Mouse (Mus musculus) sigmoid colon, adult 10 weeks (tissue): ENCODE data around the gene Ywhae. TPM values are rescaled to one million over a fixed set of nuclear protein-coding genes. Genes with fewer than 3 reads are reported as not detected.

Experiments used
- polyA plus RNA-seq: library from polyadenylated mRNA; stranded (reverse); fragments of 350-450 nt; fragmentation: Illumina TruSeq; extraction: RNeasy Lipid Tissue Mini Kit (QIAGEN cat#74804); gene quantifications from one replicate; pipeline ENCODE4 v1.2.3, GENCODE M21; 2014; ENCODE audit warnings: low read depth, low replicate concordance

Gene Ywhae
- 1,318 TPM for polyA plus RNA-seq

GRCm38 (mm10) chr11:75732434-75733226, at the start of gene Ywhae:
Gene Ywhae (plus strand): TSS chr11:75732869.

GRCm38 (mm10) chr11:75796029-75796445, 63.4 kb downstream of the Ywhae start, which contains the start of gene Doc2b:
Gene Doc2b (minus strand): TSS chr11:75796049.

Other genes with a start within 250 kb of the Ywhae start
- gene Prpf8, start 246.1 kb upstream of the Ywhae start, polyA plus RNA-seq: 28.1 TPM
- gene Rilp, start 222.8 kb upstream of the Ywhae start, polyA plus RNA-seq: 0.47 TPM
- gene Scarf1, start 219.3 kb upstream of the Ywhae start, polyA plus RNA-seq: not detected
- gene Slc43a2, start 201.2 kb upstream of the Ywhae start, polyA plus RNA-seq: 2.4 TPM
- 235 TPM for gene Pitpna, start 144.8 kb upstream of the Ywhae start, polyA plus RNA-seq
- gene Inpp5k, start 101.9 kb upstream of the Ywhae start, polyA plus RNA-seq: 59.1 TPM
- gene Myo1c, start 82.4 kb upstream of the Ywhae start, polyA plus RNA-seq: 8.8 TPM
- 290 TPM for gene Crk, start 53.6 kb upstream of the Ywhae start, polyA plus RNA-seq
- 0.60 TPM for gene Doc2b, start 63.2 kb downstream of the Ywhae start, polyA plus RNA-seq
- 4.4 TPM for gene Rph3al, start 205.6 kb downstream of the Ywhae start, polyA plus RNA-seq